Mouse (Mus musculus) forebrain, embryonic 16.5 days (tissue): ENCODE measurements around the gene Dnah3. TPM values are rescaled to one million over a fixed set of nuclear protein-coding genes. Genes with fewer than 3 reads are reported as not detected.

Source experiments
- ATAC-seq: fragments of 200-750 bp; cut with Nextera tagmentation; 2 replicates; pipeline ENCODE4 v1.8.0; 2017; ENCODE audit warnings: mild to moderate bottlenecking, moderate library complexity
- H3K27ac ChIP-seq: fragments of 300-500 bp; sonication (generic); 2 replicates; pipeline ENCODE4 v1.5.1; 2014; ENCODE audit warnings: low read length, control low read depth
- H3K27me3 ChIP-seq: fragments of 300-500 bp; sonication (generic); replicated peaks from 2 replicates; pipeline ENCODE4 v1.6.1; 2014; ENCODE audit warnings: low read length; ENCODE audit not compliant: control insufficient read depth, insufficient read depth
- H3K36me3 ChIP-seq: fragments of 300-500 bp; sonication (generic); 2 replicates; pipeline ENCODE4 v1.6.1; 2014; ENCODE audit not compliant: control insufficient read depth, insufficient read depth
- H3K4me1 ChIP-seq: fragments of 300-500 bp; sonication (generic); replicated peaks from 2 replicates; pipeline ENCODE4 v1.6.1; 2014; ENCODE audit warnings: low read length; ENCODE audit not compliant: control insufficient read depth, insufficient read depth
- H3K4me2 ChIP-seq: fragments of 300-500 bp; sonication (generic); 2 replicates; pipeline ENCODE4 v1.6.1; 2014; ENCODE audit warnings: mild to moderate bottlenecking, low read length, control low read depth
- H3K4me3 ChIP-seq: fragments of 300-500 bp; sonication (generic); replicated peaks from 2 replicates; pipeline ENCODE4 v1.5.1; 2014; ENCODE audit warnings: mild to moderate bottlenecking, low read length, control low read depth
- H3K9ac ChIP-seq: fragments of 300-500 bp; sonication (generic); replicated peaks from 2 replicates; pipeline ENCODE4 v1.6.1; 2014; ENCODE audit warnings: low read depth, low read length, control low read depth
- H3K9me3 ChIP-seq: fragments of 300-500 bp; sonication (generic); 2 replicates; pipeline ENCODE4 v1.6.1; 2016; ENCODE audit warnings: low read length; ENCODE audit not compliant: control insufficient read depth
- WGBS: fragments of 180-500 bp; shearing (Covaris S2); extraction: QIAGEN DNeasy Blood & Tissue Kit; methylation state at CpG from one replicate; pipeline ENCODE4 v1.1.7; 2014; 5-methylcytosine and 5-hydroxymethylcytosine counted together
- polyA plus RNA-seq: library from polyadenylated mRNA; unstranded; fragments of >200 nt; fragmentation: Nextera tagmentation; extraction: Ambion mirVana; gene quantifications from 2 replicates; pipeline ENCODE4 v1.2.1, GENCODE M21; 2015

Gene Dnah3
- polyA plus RNA-seq, 1 experiment from 2014 or later, result not detected

DNA sequence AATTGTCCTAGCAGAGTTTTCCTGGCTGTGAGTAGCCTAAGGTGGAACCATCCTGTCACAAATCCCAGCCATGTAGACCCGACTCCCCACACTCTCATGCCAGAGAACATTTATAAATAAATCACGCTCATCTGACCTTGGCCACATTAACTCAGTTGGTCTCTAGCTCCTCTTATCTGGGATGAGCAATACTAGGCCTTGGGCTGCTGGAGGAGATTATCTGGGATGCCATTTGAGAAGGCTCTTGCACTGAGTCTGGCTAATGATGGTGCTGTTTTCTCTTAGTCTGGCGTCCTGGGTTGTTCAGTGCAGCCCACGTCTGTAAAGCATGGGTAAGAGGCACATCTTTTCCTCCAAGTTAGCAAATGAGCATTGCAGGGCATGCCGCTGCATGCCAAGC is 14.6 kb upstream of the Dnah3 start:
- no peak overlapping the region for H3K4me3 ChIP-seq
- ATAC-seq, result no peak
- H3K9ac ChIP-seq, result no peak overlapping the region
- H3K36me3 ChIP-seq, result no peaks in the 10 kb centered on the region
- no peak overlapping the region for H3K4me2 ChIP-seq
- H3K27me3 ChIP-seq, result no peaks in the 10 kb centered on the region
- WGBS, result 89% methylated on average over 5 of the region's 5 CpGs
- no peaks in the 10 kb centered on the region for H3K4me1 ChIP-seq
- H3K9me3 ChIP-seq, result peaks cover 2% of the 10 kb centered on the region; the same call in 1 of the 2 replicates
- no peak overlapping the region for H3K27ac ChIP-seq

DNA sequence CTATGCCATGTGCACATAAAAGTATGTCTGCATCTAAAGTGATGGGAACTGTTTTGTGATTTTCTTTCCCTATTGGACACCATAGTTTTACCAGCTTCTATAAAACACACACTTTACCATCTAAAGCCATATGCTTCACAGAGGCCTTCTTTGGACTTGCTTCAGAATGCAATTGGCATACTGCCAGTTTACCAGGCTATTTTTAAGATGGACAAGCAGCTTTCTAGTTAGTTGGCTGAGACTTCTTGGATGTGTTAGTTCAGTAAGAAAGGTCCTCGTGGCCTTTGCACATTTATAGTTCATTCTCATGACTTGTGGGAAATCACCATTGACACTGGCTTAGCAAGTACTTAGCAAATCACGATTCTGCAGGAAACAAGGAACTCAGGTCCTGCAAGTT is 11.3 kb upstream of the Dnah3 start:
- 37% methylated on average over 2 of the region's 2 CpGs for WGBS
- no peak for ATAC-seq
- Histone ChIP-seq H3K4me3 (no peak overlapping the region), H3K27me3 (peaks cover 18% of the 10 kb centered on the region; the same call in 1 of the 2 replicates), H3K4me1 (peaks cover 15% of the 10 kb centered on the region), H3K9me3 (no peaks in the 10 kb centered on the region), H3K27ac (no peak overlapping the region), H3K9ac (no peak overlapping the region), H3K4me2 (no peak overlapping the region), H3K36me3 (no peaks in the 10 kb centered on the region)

DNA sequence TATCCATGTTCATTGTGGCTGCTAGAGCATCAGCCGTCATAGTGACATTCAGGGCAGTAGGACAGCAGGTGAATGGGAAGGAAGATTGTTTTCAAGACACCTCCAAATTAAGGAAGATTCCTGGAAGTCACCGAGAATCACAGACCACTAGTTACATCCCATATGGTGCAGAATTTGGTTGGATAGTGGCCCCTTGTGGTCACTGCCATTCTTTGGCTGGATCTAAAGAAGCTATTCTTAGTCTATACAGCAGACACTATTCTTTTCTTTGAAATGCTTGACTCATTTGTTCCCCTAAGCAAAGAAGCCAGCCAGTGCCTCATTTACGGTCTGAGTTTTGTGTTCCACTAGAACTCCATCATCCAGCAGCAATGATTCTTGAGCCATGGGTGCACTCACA is 9.9 kb upstream of the Dnah3 start:
- Histone ChIP-seq H3K27ac (no peak overlapping the region), H3K4me3 (no peak overlapping the region), H3K9me3 (no peaks in the 10 kb centered on the region), H3K27me3 (peaks cover 20% of the 10 kb centered on the region; the same call in 1 of the 2 replicates), H3K4me1 (peaks cover 15% of the 10 kb centered on the region), H3K36me3 (no peaks in the 10 kb centered on the region), H3K4me2 (no peak overlapping the region), H3K9ac (no peak overlapping the region)
- no peak for ATAC-seq
- WGBS, result 51% methylated on average over 3 of the region's 3 CpGs

DNA sequence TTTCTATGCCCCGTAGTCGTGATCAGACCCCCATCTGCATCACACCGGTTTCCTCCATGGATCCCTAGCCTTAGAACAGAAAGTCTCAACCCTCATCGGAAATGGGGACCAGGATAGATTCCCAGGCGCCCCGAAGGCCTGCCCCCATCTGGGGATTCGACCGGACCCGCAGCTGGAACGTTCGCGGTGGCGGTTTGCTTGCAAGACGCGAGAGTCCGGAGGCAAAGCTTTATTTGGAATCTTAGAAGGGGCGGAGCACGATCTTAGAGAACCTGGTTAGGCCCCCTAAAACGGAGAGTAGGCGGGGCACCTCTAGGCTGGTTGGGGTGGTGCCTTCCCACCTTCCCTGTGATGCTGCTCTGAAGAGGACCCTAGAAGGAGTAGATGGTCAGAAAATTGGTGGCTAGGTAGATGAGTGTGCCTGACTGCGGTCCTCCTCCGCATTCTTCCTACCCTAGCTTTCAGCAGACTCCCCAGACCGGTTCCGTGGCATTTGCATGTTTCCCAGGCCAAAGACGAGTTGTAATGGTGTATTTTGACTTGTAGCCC is 8.0 kb upstream of the Dnah3 start:
- H3K9ac ChIP-seq, result peak overlapping the region; percentile 48

DNA sequence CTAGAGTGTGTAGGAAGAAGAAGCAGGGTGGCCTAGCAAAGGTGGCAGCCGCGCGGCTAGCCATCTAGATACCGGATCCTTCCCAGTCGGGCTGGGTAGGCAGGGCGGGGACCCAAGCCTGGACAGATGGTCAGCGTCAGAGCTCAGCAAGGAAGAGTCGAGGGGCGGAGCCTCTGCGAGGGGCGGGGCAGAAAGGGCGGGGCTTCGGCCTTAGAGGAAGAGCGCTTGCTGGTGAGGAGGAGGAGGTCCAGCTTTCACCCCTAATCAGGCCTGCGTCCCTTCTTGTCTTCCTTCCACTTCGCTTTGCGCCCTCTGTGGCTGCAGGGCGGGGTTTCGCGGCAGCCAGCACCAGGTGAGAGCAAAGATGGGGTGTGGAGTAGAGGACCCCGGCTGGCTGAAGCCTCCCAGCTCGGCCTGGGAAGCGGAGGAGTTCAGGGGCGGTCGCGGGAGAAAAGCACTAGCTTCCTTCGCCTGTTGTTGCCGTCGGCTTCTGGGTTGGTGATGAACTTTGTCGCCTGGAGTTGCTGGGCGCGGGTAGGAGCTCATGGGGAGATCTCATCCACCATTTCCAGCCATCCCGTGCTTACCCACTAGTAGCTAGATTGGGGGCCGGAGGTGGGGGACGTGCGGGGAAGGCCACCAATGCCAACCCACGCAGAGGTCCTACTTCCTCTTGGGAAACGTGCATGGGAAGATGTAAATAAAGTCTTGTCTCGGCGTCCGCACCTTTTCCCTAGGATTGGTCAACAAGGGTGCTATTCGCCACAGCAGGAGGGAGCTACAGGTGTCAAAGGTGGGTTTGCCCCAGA is 7.3 kb upstream of the Dnah3 start, which contains the start of gene Tmem159:
Gene Tmem159, plus strand, starts transcription at position 190 of the 809 bp plus-strand sequence.
- 1% methylated on average over 39 of the region's 42 CpGs for WGBS
- no peaks in the 10 kb centered on the region for H3K36me3 ChIP-seq
- peak within 1 kb of the TSS; percentile 68 for H3K4me2 ChIP-seq

More for the DNA sequence above, 8.0 kb upstream of the Dnah3 start:
- 3% methylated on average over 25 of the region's 25 CpGs for WGBS
- no peaks in the 10 kb centered on the region for H3K36me3 ChIP-seq
- H3K27me3 ChIP-seq, result peaks cover 20% of the 10 kb centered on the region; the same call in 1 of the 2 replicates
- H3K4me3 ChIP-seq, result peak overlapping the region; percentile 47
- H3K4me1 ChIP-seq, result peaks cover 15% of the 10 kb centered on the region
- H3K9me3 ChIP-seq, result no peaks in the 10 kb centered on the region
- 0 out of 2 replicates have a peak, but pooled peaks have one; percentile 24 for ATAC-seq
- no peak overlapping the region for H3K27ac ChIP-seq
- H3K4me2 ChIP-seq, result peak overlapping the region; percentile 68

DNA sequence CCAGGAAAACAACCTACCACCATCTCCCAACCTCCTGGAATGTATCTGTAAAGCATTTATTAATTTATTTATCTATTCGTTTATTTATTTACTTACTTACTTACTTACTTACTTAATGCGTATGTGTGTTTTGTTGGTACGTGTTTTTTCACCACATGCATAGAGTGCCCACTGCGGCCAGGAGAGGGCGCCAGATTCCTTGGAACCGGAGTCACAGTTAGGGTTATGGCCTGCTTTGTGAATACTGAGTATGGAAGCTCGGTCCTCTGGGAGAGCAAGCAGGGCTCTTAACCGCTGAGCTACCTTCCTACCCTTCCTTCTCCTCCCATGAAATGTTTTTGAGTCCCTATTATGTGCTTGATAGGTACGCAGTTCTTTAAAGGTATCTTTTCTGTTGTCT is 3.3 kb upstream of the Dnah3 start:
- no peak overlapping the region for H3K9ac ChIP-seq
- H3K9me3 ChIP-seq, result no peaks in the 10 kb centered on the region
- peak; percentile 62; the same call in 1 of the 2 replicates for ATAC-seq
- H3K27ac ChIP-seq, result no peak overlapping the region
- H3K27me3 ChIP-seq, result peaks cover 17% of the 10 kb centered on the region; the same call in 1 of the 2 replicates
- no peak overlapping the region for H3K4me3 ChIP-seq
- H3K4me2 ChIP-seq, result no peak overlapping the region
- WGBS, result 21% methylated on average over 9 of the region's 9 CpGs
- no peaks in the 10 kb centered on the region for H3K36me3 ChIP-seq
- H3K4me1 ChIP-seq, result peaks cover 15% of the 10 kb centered on the region

More for the DNA sequence above, 7.3 kb upstream of the Dnah3 start, which contains the start of gene Tmem159:
- Histone ChIP-seq H3K9me3 (no peaks in the 10 kb centered on the region), H3K4me1 (peaks cover 15% of the 10 kb centered on the region), H3K27ac (no peak within 1 kb of the TSS), H3K9ac (peak within 1 kb of the TSS; percentile 48), H3K27me3 (peaks cover 20% of the 10 kb centered on the region; the same call in 1 of the 2 replicates), H3K4me3 (peak within 1 kb of the TSS; percentile 47)
- peak; percentile 71 for ATAC-seq

DNA sequence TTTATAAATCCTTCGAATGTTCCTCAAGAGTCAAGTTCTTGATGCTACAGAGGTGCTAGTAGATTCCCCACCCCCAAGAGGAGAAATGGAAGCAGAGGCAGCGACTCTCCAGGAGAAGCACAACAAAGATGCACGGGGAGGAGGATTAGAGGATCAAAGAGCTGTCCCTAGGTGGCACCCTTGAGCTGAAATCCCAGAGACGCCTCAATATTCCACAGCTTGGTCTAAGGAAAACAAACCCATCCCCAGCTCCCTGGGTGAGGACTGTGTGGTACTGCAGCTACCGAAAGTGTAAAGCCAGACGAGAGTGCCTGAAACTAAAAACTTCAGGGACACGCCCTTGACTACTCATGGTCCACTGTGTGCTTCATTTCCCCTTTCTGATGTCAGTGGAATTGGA is 2.8 kb upstream of the Dnah3 start:
- 10% methylated on average over 7 of the region's 7 CpGs for WGBS
- H3K9me3 ChIP-seq, result no peaks in the 10 kb centered on the region
- H3K27me3 ChIP-seq, result peaks cover 12% of the 10 kb centered on the region; the same call in 1 of the 2 replicates
- no peaks in the 10 kb centered on the region for H3K36me3 ChIP-seq
- no peak overlapping the region for H3K4me2 ChIP-seq
- ATAC-seq, result peak; percentile 79
- H3K27ac ChIP-seq, result no peak overlapping the region
- no peak overlapping the region for H3K4me3 ChIP-seq
- no peak overlapping the region for H3K9ac ChIP-seq
- peaks cover 10% of the 10 kb centered on the region for H3K4me1 ChIP-seq

DNA sequence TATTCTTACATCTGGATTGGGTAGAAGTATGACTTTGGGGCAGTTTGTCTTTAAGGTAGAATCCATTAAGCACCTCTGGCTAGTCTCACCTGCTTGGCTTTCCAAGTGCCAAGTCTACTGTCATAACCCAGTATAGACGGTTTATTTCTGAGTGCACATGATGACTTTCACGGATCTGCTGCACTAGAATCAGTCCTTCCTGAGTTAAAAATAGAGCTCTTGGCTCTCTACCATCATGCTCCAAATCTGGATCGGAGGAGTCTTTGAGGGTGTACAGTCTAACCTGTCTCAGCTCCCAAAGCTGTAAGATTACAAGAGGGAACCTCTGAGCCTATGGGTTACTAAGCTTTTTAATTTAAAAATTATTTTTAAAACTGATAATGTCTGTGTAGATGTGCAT is 864 bp downstream of the Dnah3 start:
- Histone ChIP-seq H3K4me2 (no peak overlapping the region), H3K9ac (no peak overlapping the region), H3K27me3 (no peaks in the 10 kb centered on the region), H3K4me3 (no peak overlapping the region), H3K4me1 (no peaks in the 10 kb centered on the region), H3K27ac (no peak overlapping the region), H3K36me3 (no peaks in the 10 kb centered on the region), H3K9me3 (no peaks in the 10 kb centered on the region)
- 91% methylated on average over 3 of the region's 3 CpGs for WGBS
- no peak for ATAC-seq

DNA sequence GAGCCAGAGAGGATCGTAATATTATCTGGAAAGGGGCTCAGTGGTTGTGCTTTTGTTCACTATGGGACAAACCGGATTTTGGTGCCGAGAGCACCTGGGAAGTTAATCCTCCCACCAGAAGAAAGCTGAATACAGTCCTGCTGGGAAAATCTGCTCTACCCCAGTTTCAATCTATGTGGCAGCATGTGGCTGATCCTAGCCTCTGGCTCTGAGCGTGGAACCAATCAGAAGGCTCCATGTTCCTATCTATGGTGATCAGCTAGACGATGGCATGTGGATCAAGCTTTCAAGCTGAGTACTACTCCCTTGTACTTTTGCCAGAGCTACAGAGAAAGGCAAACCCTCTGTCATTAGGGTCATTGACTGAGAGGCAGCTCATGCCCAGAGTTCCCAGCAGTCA is 2.0 kb downstream of the Dnah3 start:
- H3K36me3 ChIP-seq, result no peaks in the 10 kb centered on the region
- no peak for ATAC-seq
- no peak overlapping the region for H3K4me2 ChIP-seq
- H3K4me3 ChIP-seq, result no peak overlapping the region
- H3K9ac ChIP-seq, result no peak overlapping the region
- 6% methylated on average over 5 of the region's 5 CpGs for WGBS
- H3K27ac ChIP-seq, result no peak overlapping the region
- H3K27me3 ChIP-seq, result no peaks in the 10 kb centered on the region
- no peaks in the 10 kb centered on the region for H3K4me1 ChIP-seq
- no peaks in the 10 kb centered on the region for H3K9me3 ChIP-seq
